Mouse (Mus musculus) heart, adult 2 months (tissue): ENCODE measurements at regions not wholly inside any gene's neighbourhood (a gene's known extent, or its start where the extent isn't known, plus 50 kb on each side); places are given as distances from the start of the nearest gene placed in this dataset.

Experiments used
- DNase-seq, 2 experiments: peaks; one replicate each; pipeline ENCODE4 v3.0.0; 2021
- H3K27ac ChIP-seq: fragments of 200-600 bp; 2 replicates; pipeline ENCODE4 v1.8.1; 2022
- H3K27me3 ChIP-seq: fragments of 200-500 bp; 2 replicates; pipeline ENCODE4 v1.6.1; 2012; ENCODE audit warnings: mild to moderate bottlenecking, low read length, inconsistent platforms, mixed read lengths; ENCODE audit not compliant: control insufficient read depth, insufficient read depth
- H3K36me3 ChIP-seq: fragments of 200-500 bp; 2 replicates; pipeline ENCODE4 v1.6.1; 2012; ENCODE audit warnings: low read length, inconsistent platforms; ENCODE audit not compliant: control insufficient read depth, insufficient read depth
- H3K4me1 ChIP-seq: fragments of 200-500 bp; 2 replicates; pipeline ENCODE4 v1.6.1; 2011; ENCODE audit warnings: low read length; ENCODE audit not compliant: control insufficient read depth, insufficient read depth
- H3K4me3 ChIP-seq: fragments of 200-600 bp; 2 replicates; pipeline ENCODE4 v1.8.1; 2022
- H3K79me2 ChIP-seq: fragments of 200-500 bp; replicated peaks from 2 replicates; pipeline ENCODE4 v1.6.1; 2012; ENCODE audit warnings: mild to moderate bottlenecking, inconsistent platforms, low read length, moderate library complexity, mixed read lengths; ENCODE audit not compliant: control insufficient read depth, insufficient read depth
- H3K9ac ChIP-seq: fragments of 200-500 bp; 2 replicates; pipeline ENCODE4 v1.6.1; 2012; ENCODE audit warnings: low read depth, mild to moderate bottlenecking, control low read depth, inconsistent platforms, low read length, mixed read lengths
- CTCF ChIP-seq: fragments of 200-600 bp; IDR thresholded peaks from 2 replicates; pipeline ENCODE4 v1.8.1; 2022; ENCODE audit warnings: antibody characterized with exemption, mild to moderate bottlenecking, moderate library complexity
- EP300 ChIP-seq: fragments of 200-500 bp; IDR thresholded peaks from 2 replicates; pipeline ENCODE4 v1.6.1; 2011; ENCODE audit warnings: low read depth, low read length, control low read depth; ENCODE audit not compliant: insufficient read depth
- POLR2A ChIP-seq: fragments of 200-500 bp; IDR thresholded peaks from 2 replicates; pipeline ENCODE4 v1.6.1; 2011; ENCODE audit warnings: mild to moderate bottlenecking, low read depth, low read length, control low read depth; ENCODE audit not compliant: insufficient read depth
- WGBS: fragments of 180-500 bp; shearing (Covaris S2); methylation state at CpG from one replicate; pipeline ENCODE4 v1.1.7; 2018; 5-methylcytosine and 5-hydroxymethylcytosine counted together
- intact Hi-C: fragments of 180-260 bp; cut with DNase I; formaldehyde crosslinking; loops from one replicate; pipeline ENCODE4 v1.15.1; 2025

DNA sequence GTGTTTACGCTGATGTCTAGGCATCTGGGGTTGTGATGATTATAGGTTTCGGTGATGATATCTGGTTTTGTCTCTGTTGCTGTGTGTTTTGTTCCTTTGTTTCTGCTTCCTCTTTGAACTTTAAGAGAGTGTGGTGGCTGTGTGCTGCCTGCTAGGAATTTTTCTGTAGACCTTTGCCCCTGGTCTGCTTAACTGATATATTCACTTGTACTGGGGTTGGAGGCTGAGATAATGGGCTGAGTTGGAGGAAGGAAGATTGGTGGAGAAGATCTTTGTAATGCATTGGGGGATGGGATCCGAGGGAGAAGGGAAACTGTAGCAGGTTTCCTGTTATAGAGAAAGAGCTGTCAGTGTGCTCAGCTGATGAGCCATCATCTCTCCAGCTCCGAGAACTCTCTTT, 55.8 kb downstream of the Mid1ip1 start:
- H3K4me3 ChIP-seq: no peak overlapping the region
- H3K27me3 ChIP-seq: no peaks in the 10 kb centered on the region
- no peak overlapping the region for H3K9ac ChIP-seq
- no peak for DNase-seq
- WGBS: 55% methylated on average over 4 of the region's 4 CpGs
- no peaks in the 10 kb centered on the region for H3K4me1 ChIP-seq
- no peaks in the 10 kb centered on the region for H3K79me2 ChIP-seq
- TF ChIP-seq EP300: no peak
- no peak for TF ChIP-seq CTCF
- no peak for TF ChIP-seq POLR2A
- intact Hi-C loops: no loop called here
- H3K36me3 ChIP-seq: no peaks in the 10 kb centered on the region
- no peak overlapping the region for H3K27ac ChIP-seq

- H3K79me2 ChIP-seq: no peaks in the 10 kb centered on the region
- no peak overlapping the region for H3K4me3 ChIP-seq
- no peaks in the 10 kb centered on the region; the same call in 1 of the 2 replicates for H3K4me1 ChIP-seq
- H3K27ac ChIP-seq: no peak overlapping the region
- no peaks in the 10 kb centered on the region for H3K36me3 ChIP-seq
- WGBS: 67% methylated on average over 8 of the region's 8 CpGs
- H3K9ac ChIP-seq: no peak overlapping the region
- intact Hi-C loops: no loop called here
- no peaks in the 10 kb centered on the region for H3K27me3 ChIP-seq
- peak; percentile 23 to 24 for DNase-seq
- TF ChIP-seq POLR2A (no peak), CTCF (no peak), EP300 (no peak)
Measured at GRCm38 (mm10) chrX:10775714-10776515, 61.1 kb downstream of the Mid1ip1 start.

GRCm38 (mm10) chrX:10776516-10776818, 61.7 kb downstream of the Mid1ip1 start:
- Histone ChIP-seq H3K27ac (no peak overlapping the region), H3K79me2 (no peaks in the 10 kb centered on the region), H3K4me1 (no peaks in the 10 kb centered on the region; the same call in 1 of the 2 replicates), H3K27me3 (no peaks in the 10 kb centered on the region), H3K36me3 (no peaks in the 10 kb centered on the region), H3K9ac (no peak overlapping the region), H3K4me3 (no peak overlapping the region)
- TF ChIP-seq EP300: no peak
- no peak for TF ChIP-seq POLR2A
- TF ChIP-seq CTCF: no peak
- no peak for DNase-seq
- intact Hi-C loops: no loop called here
- 47% methylated on average over 7 of the region's 7 CpGs for WGBS

GRCm38 (mm10) chrX:10778014-10778413, 63.2 kb downstream of the Mid1ip1 start:
- H3K27me3 ChIP-seq: no peaks in the 10 kb centered on the region
- no peaks in the 10 kb centered on the region for H3K79me2 ChIP-seq
- TF ChIP-seq CTCF (no peak), EP300 (no peak), POLR2A (no peak)
- no peak overlapping the region for H3K9ac ChIP-seq
- no peak overlapping the region for H3K4me3 ChIP-seq
- H3K4me1 ChIP-seq: no peaks in the 10 kb centered on the region; the same call in 1 of the 2 replicates
- intact Hi-C loops: no loop called here
- H3K36me3 ChIP-seq: no peaks in the 10 kb centered on the region
- 70% methylated on average over 2 of the region's 2 CpGs for WGBS
- DNase-seq: no peak
- H3K27ac ChIP-seq: no peak overlapping the region

GRCm38 (mm10) chrX:10786359-10786758, 71.5 kb downstream of the Mid1ip1 start:
- H3K4me1 ChIP-seq: no peaks in the 10 kb centered on the region
- H3K79me2 ChIP-seq: no peaks in the 10 kb centered on the region
- no peaks in the 10 kb centered on the region for H3K27me3 ChIP-seq
- no peak overlapping the region for H3K27ac ChIP-seq
- H3K36me3 ChIP-seq: no peaks in the 10 kb centered on the region
- 65% methylated on average over 3 of the region's 3 CpGs for WGBS
- no peak overlapping the region for H3K9ac ChIP-seq
- TF ChIP-seq EP300 (no peak), POLR2A (no peak), CTCF (no peak)
- DNase-seq: no peak
- H3K4me3 ChIP-seq: no peak overlapping the region
- intact Hi-C loops: no loop called here

- 79% methylated on average over 2 of the region's 2 CpGs for WGBS
- DNase-seq: no peak
- H3K4me3 ChIP-seq: no peak overlapping the region
- no peak overlapping the region for H3K9ac ChIP-seq
- H3K27me3 ChIP-seq: no peaks in the 10 kb centered on the region
- H3K36me3 ChIP-seq: no peaks in the 10 kb centered on the region
- H3K27ac ChIP-seq: no peak overlapping the region
- no peaks in the 10 kb centered on the region for H3K4me1 ChIP-seq
- TF ChIP-seq CTCF: peak; percentile 44
- no peak for TF ChIP-seq EP300
- intact Hi-C loops: no loop called here
- H3K79me2 ChIP-seq: no peaks in the 10 kb centered on the region
Measured at GRCm38 (mm10) chrX:10787057-10787456, 72.2 kb downstream of the Mid1ip1 start.
